Mouse (Mus musculus) ES-E14 (cell line): ENCODE measurements at regions not wholly inside any gene's neighbourhood (a gene's known extent, or its start where the extent isn't known, plus 50 kb on each side); places are given as distances from the start of the nearest gene placed in this dataset.
A peak's percentile ranks its signal among the peaks of the same experiment; 100 is the strongest.

Experiments used
- DNase-seq: peaks from one replicate; pipeline ENCODE4 v3.0.0-alpha.2; 2013; ENCODE audit warnings: low read depth, low spot score
- H3K27ac ChIP-seq: 2 replicates; pipeline ENCODE4 v1.5.1; 2012; ENCODE audit warnings: low read depth, mild to moderate bottlenecking, low read length, moderate library complexity, mixed read lengths; ENCODE audit not compliant: poor library complexity, insufficient read depth, severe bottlenecking
- H3K36me3 ChIP-seq: 2 replicates; pipeline ENCODE4 v1.6.1; 2012; ENCODE audit warnings: mild to moderate bottlenecking, low read length, moderate library complexity, mixed read lengths; ENCODE audit not compliant: control insufficient read depth, poor library complexity, insufficient read depth, severe bottlenecking
- H3K4me1 ChIP-seq, 2 experiments: fragments of 150-350 bp in 1 of 2; sonication (generic) in 1 of 2; 2 replicates each; pipeline ENCODE4 v1.6.1; 2012; ENCODE audit warnings: low read length in 2 of 2, mild to moderate bottlenecking in 1 of 2, mixed read lengths in 1 of 2; ENCODE audit not compliant: control insufficient read depth in 2 of 2, insufficient read depth in 2 of 2, poor library complexity in 1 of 2
- H3K4me3 ChIP-seq, 2 experiments: fragments of 150-350 bp in 1 of 2; sonication (generic) in 1 of 2; 2 replicates each; pipeline ENCODE4 v1.5.1; 2012; ENCODE audit warnings: low read length in 2 of 2, low read depth in 1 of 2, mild to moderate bottlenecking in 1 of 2, mixed read lengths in 1 of 2; ENCODE audit not compliant: insufficient read depth in 1 of 2, poor library complexity in 1 of 2, severe bottlenecking in 1 of 2
- H3K9ac ChIP-seq: 2 replicates; pipeline ENCODE4 v1.6.1; 2012; ENCODE audit warnings: low read depth, mild to moderate bottlenecking, low read length, mixed read lengths; ENCODE audit not compliant: poor library complexity, insufficient read depth, severe bottlenecking
- H3K9me3 ChIP-seq: fragments of 150-350 bp; sonication (generic); 2 replicates; pipeline ENCODE4 v1.6.1; 2012; ENCODE audit warnings: low read depth, mild to moderate bottlenecking, low read length; ENCODE audit not compliant: control insufficient read depth, insufficient read depth
- CHD2 ChIP-seq: IDR thresholded peaks from 2 replicates; pipeline ENCODE4 v1.6.1; 2014; ENCODE audit warnings: mild to moderate bottlenecking, low read depth, low read length, inconsistent platforms
- HCFC1 ChIP-seq: IDR thresholded peaks from 2 replicates; pipeline ENCODE4 v1.6.1; 2012; ENCODE audit warnings: low read length, inconsistent platforms, borderline replicate concordance; ENCODE audit not compliant: insufficient read depth
- MAFK ChIP-seq: IDR thresholded peaks from 2 replicates; pipeline ENCODE4 v1.6.1; 2014; ENCODE audit warnings: mild to moderate bottlenecking, low read depth, low read length, inconsistent platforms; ENCODE audit not compliant: insufficient read depth
- ZC3H11A ChIP-seq: IDR thresholded peaks from 2 replicates; pipeline ENCODE4 v1.6.1; 2012; ENCODE audit warnings: low read depth, mild to moderate bottlenecking, inconsistent platforms, low read length, borderline replicate concordance
- ZNF384 ChIP-seq: IDR thresholded peaks from 2 replicates; pipeline ENCODE4 v1.6.1; 2012; ENCODE audit warnings: low read depth, low read length, inconsistent platforms
- in situ Hi-C, 2 experiments: fragments of 600-800 bp; cut with MboI; formaldehyde crosslinking; loops; one replicate each; pipeline ENCODE4 v1.15.1; 2025; ENCODE audit warnings: low sequenced_read_pairs in 2 of 2, inconsistent platforms in 1 of 2; ENCODE audit not compliant: unreplicated experiment in 2 of 2

DNA sequence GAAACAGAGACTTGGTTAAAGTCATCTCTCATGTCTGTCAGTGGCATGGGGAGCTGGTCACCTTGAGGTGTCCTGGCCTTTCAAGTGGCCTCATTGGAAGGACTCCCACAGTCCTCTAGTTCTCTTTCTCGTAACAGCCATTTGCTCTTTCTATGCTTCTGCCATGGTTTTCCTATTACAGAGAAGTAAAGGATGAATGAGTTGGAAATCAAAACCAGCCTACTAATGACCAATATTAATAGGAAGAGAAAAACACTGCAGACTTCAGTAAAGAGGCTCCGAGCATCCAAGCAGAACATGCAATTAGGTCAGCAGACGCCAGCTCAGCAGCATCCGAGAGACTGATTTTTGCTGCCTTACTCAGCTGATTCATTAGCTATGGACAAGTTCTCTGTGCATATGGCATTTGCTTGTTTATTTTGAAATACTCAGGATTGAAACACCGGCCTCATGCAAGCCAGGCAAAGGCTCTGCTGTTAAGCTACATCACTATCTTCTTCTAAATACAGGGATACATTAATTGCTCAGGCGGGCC is 377.4 kb upstream of the Camk1g start:
- Histone ChIP-seq H3K36me3 (no peaks in the 10 kb centered on the region), H3K27ac (no peak overlapping the region), H3K4me1 (no peaks in the 10 kb centered on the region), H3K9me3 (no peaks in the 10 kb centered on the region), H3K9ac (no peak overlapping the region), H3K4me3 (no peak overlapping the region)
- TF ChIP-seq ZC3H11A (no peak), HCFC1 (no peak), MAFK (no peak), ZNF384 (no peak), CHD2 (no peak)
- DNase-seq, result no peak
- in situ Hi-C loops, result no loop called here

DNA sequence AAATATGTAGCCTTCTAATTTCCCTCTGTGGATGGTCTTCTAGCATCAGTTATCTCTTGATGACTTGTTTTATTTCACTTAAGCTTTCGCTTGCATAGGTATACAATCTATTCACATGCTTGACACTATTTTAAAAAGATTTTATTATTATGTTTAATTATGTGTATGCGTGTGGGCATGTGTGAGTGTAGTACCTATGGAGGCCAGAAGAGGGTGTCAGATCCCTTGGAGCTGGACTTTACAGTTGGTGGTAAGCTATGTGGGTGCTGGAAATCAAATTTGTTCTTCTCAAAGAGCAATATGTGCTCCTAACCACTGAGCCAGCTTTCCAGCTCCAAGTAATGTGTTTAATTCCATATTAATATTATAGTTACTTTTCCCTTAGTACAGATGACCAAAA is 372.6 kb upstream of the Camk1g start:
- Histone ChIP-seq H3K27ac (no peak overlapping the region), H3K9me3 (no peaks in the 10 kb centered on the region), H3K4me1 (no peaks in the 10 kb centered on the region), H3K4me3 (no peak overlapping the region), H3K9ac (no peak overlapping the region), H3K36me3 (no peaks in the 10 kb centered on the region)
- DNase-seq, result no peak
- TF ChIP-seq ZC3H11A (peak; percentile 73; the same call in 1 of the 2 replicates), CHD2 (no peak), MAFK (no peak), ZNF384 (no peak)
- in situ Hi-C loops, result no loop called here

DNA sequence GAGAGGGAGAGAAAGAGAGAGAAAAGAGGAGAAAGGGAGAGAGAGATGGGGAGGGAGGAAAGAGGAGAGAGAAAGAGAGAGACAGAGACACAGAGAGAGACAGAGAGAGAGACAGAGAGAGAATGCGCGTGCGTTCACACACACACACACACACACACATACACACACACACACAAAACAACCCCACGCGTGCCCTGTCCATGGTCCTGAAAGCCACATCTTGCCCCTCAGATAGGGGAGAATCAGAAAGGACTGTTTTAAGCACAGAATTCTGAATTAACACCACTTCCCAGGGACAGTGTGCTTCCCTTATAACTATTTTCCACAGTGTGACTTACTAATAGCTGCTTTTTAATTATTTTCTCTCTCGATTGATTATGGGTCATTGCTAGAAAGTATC is 368.7 kb upstream of the Camk1g start:
- no peak for DNase-seq
- Histone ChIP-seq H3K4me3 (no peak overlapping the region), H3K27ac (no peak overlapping the region), H3K36me3 (no peaks in the 10 kb centered on the region), H3K9ac (no peak overlapping the region), H3K9me3 (no peaks in the 10 kb centered on the region), H3K4me1 (peaks cover 0 to 5% of the 10 kb centered on the region in 2 experiments; a peak in 1 of 4 replicates)
- no peak for TF ChIP-seq CHD2
- no peak for TF ChIP-seq ZNF384
- TF ChIP-seq HCFC1, result no peak
- no peak for TF ChIP-seq ZC3H11A
- no peak for TF ChIP-seq MAFK
- in situ Hi-C loops, result no loop called here

DNA sequence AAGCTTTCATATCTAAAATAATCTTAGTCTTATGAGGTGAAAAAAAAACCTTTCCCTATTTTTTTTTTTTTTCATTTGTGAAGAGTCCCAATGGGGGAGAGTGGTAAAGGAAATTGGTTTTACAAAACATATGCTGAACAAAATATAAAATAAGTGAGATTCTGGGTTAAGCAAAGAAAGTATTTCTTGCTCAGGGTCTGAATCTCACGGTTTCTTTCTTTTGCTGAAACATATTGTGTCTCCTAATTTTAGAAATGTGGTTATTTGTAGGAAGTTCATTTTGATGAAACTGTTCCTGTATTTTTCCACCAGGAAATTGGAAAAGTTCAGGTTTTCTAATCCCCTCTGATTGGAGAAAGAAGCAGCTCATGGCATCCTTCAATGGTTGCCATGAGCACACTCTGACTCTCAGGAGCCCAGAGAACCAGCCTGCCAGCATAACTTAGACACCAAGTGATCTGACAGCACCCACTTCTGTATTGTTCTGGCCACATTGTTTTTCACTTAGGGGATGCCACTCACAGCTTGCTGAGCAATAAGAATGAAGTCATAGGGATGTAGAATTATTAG is 365.9 kb upstream of the Camk1g start:
- Histone ChIP-seq H3K4me3 (no peak overlapping the region), H3K27ac (no peak overlapping the region), H3K9me3 (no peaks in the 10 kb centered on the region), H3K36me3 (no peaks in the 10 kb centered on the region), H3K4me1 (peaks cover 1 to 15% of the 10 kb centered on the region in 2 experiments; a peak in 3 of 4 replicates), H3K9ac (no peak overlapping the region)
- in situ Hi-C loops, result no loop called here
- no peak for DNase-seq
- TF ChIP-seq MAFK (no peak), ZNF384 (no peak), ZC3H11A (no peak), CHD2 (no peak), HCFC1 (no peak)
